Mouse (Mus musculus) midbrain, embryonic 11.5 days (tissue): ENCODE measurements at regions not wholly inside any gene's neighbourhood (a gene's known extent, or its start where the extent isn't known, plus 50 kb on each side); places are given as distances from the start of the nearest gene placed in this dataset.

Source experiments
- ATAC-seq: fragments of 200-750 bp; cut with Nextera tagmentation; 2 replicates; pipeline ENCODE4 v1.8.0; 2017; ENCODE audit warnings: moderate TSS enrichment, moderate library complexity; ENCODE audit not compliant: low FRiP score
- DNase-seq: peaks from one replicate; pipeline ENCODE4 v3.0.0; 2015; ENCODE audit warnings: low spot score; ENCODE audit errors: missing footprints
- H3K27ac ChIP-seq: fragments of 300-500 bp; sonication (generic); 2 replicates; pipeline ENCODE4 v1.5.1; 2014; ENCODE audit warnings: low read depth, low read length
- H3K27me3 ChIP-seq: fragments of 300-500 bp; sonication (generic); 2 replicates; pipeline ENCODE4 v1.6.1; 2014; ENCODE audit warnings: mild to moderate bottlenecking, low read length, moderate library complexity, mixed read lengths; ENCODE audit not compliant: control insufficient read depth, insufficient read depth
- H3K36me3 ChIP-seq: fragments of 300-500 bp; sonication (generic); 2 replicates; pipeline ENCODE4 v1.6.1; 2014; ENCODE audit warnings: mild to moderate bottlenecking, low read length, moderate library complexity, mixed read lengths; ENCODE audit not compliant: control insufficient read depth, insufficient read depth
- H3K4me1 ChIP-seq: fragments of 300-500 bp; sonication (generic); 2 replicates; pipeline ENCODE4 v1.6.1; 2014; ENCODE audit warnings: low read length; ENCODE audit not compliant: control insufficient read depth, insufficient read depth
- H3K4me2 ChIP-seq: fragments of 300-500 bp; sonication (generic); 2 replicates; pipeline ENCODE4 v1.6.1; 2014; ENCODE audit warnings: mild to moderate bottlenecking, moderate library complexity
- H3K4me3 ChIP-seq: fragments of 300-500 bp; sonication (generic); 2 replicates; pipeline ENCODE4 v1.5.1; 2014; ENCODE audit warnings: low read depth, low read length
- H3K9ac ChIP-seq: fragments of 300-500 bp; sonication (generic); 2 replicates; pipeline ENCODE4 v1.6.1; 2014; ENCODE audit warnings: low read length
- H3K9me3 ChIP-seq: fragments of 300-500 bp; sonication (generic); 2 replicates; pipeline ENCODE4 v1.6.1; 2016; ENCODE audit warnings: low read length; ENCODE audit not compliant: control insufficient read depth
- WGBS: fragments of 180-500 bp; shearing (Covaris S2); extraction: QIAGEN DNeasy Blood & Tissue Kit; methylation state at CpG from one replicate; pipeline ENCODE4 v1.1.7; 2014; 5-methylcytosine and 5-hydroxymethylcytosine counted together

- H3K9ac ChIP-seq = no peak overlapping the region
- H3K4me2 ChIP-seq = no peak overlapping the region
- H3K27ac ChIP-seq = no peak overlapping the region
- ATAC-seq (no peak), DNase-seq (no peak)
- no peak overlapping the region for H3K4me3 ChIP-seq
- no peaks in the 10 kb centered on the region for H3K27me3 ChIP-seq
- no peaks in the 10 kb centered on the region for H3K4me1 ChIP-seq
- H3K9me3 ChIP-seq = no peaks in the 10 kb centered on the region
- 98% methylated on average over 4 of the region's 4 CpGs for WGBS
- H3K36me3 ChIP-seq = no peaks in the 10 kb centered on the region
Observed at GRCm38 (mm10) chr6:50972268-50972667, 318.0 kb upstream of the Npvf start.

- no peak for ATAC-seq
- no peaks in the 10 kb centered on the region for H3K27me3 ChIP-seq
Observed at GRCm38 (mm10) chr6:50973231-50973654, 319.0 kb upstream of the Npvf start.

GRCm38 (mm10) chr6:50973815-50974214 lies 319.6 kb upstream of the Npvf start:
- no peak overlapping the region for H3K27ac ChIP-seq
- no peak overlapping the region for H3K4me3 ChIP-seq
- H3K4me2 ChIP-seq = no peak overlapping the region
- H3K9me3 ChIP-seq = no peaks in the 10 kb centered on the region
- no peaks in the 10 kb centered on the region for H3K27me3 ChIP-seq
- no peak for ATAC-seq
- H3K4me1 ChIP-seq = no peaks in the 10 kb centered on the region
- no peak overlapping the region for H3K9ac ChIP-seq
- no peak for DNase-seq
- no peaks in the 10 kb centered on the region for H3K36me3 ChIP-seq

More at GRCm38 (mm10) chr6:50973231-50973654, 319.0 kb upstream of the Npvf start:
- Histone ChIP-seq H3K4me3 (no peak overlapping the region), H3K9me3 (no peaks in the 10 kb centered on the region), H3K27ac (no peak overlapping the region), H3K9ac (no peak overlapping the region), H3K36me3 (no peaks in the 10 kb centered on the region), H3K4me2 (no peak overlapping the region), H3K4me1 (no peaks in the 10 kb centered on the region)
- WGBS = 93% methylated on average over 2 of the region's 2 CpGs
- DNase-seq = no peak

GRCm38 (mm10) chr6:50974961-50975360 lies 320.7 kb upstream of the Npvf start:
- Histone ChIP-seq H3K27ac (no peak overlapping the region), H3K4me3 (no peak overlapping the region), H3K36me3 (no peaks in the 10 kb centered on the region), H3K9me3 (no peaks in the 10 kb centered on the region), H3K4me2 (no peak overlapping the region), H3K4me1 (no peaks in the 10 kb centered on the region), H3K27me3 (no peaks in the 10 kb centered on the region), H3K9ac (no peak overlapping the region)
- ATAC-seq = no peak
- 12% methylated on average over 1 of the region's 1 CpGs for WGBS
- no peak for DNase-seq

GRCm38 (mm10) chr6:50976973-50977372 lies 322.7 kb upstream of the Npvf start:
- ATAC-seq (no peak), DNase-seq (no peak)
- peaks cover 7% of the 10 kb centered on the region for H3K4me1 ChIP-seq
- no peak overlapping the region for H3K4me3 ChIP-seq
- no peaks in the 10 kb centered on the region for H3K9me3 ChIP-seq
- H3K27ac ChIP-seq = no peak overlapping the region
- no peaks in the 10 kb centered on the region; the same call in 1 of the 2 replicates for H3K27me3 ChIP-seq
- no peaks in the 10 kb centered on the region for H3K36me3 ChIP-seq
- no peak overlapping the region for H3K4me2 ChIP-seq
- 63% methylated on average over 7 of the region's 7 CpGs for WGBS
- H3K9ac ChIP-seq = no peak overlapping the region

- ATAC-seq (no peak), DNase-seq (no peak)
- Histone ChIP-seq H3K36me3 (no peaks in the 10 kb centered on the region), H3K9me3 (no peaks in the 10 kb centered on the region), H3K27me3 (no peaks in the 10 kb centered on the region; the same call in 1 of the 2 replicates), H3K9ac (no peak overlapping the region), H3K27ac (no peak overlapping the region), H3K4me3 (no peak overlapping the region), H3K4me2 (no peak overlapping the region), H3K4me1 (peaks cover 7% of the 10 kb centered on the region)
- WGBS = 50% methylated on average over 8 of the region's 8 CpGs
Observed at GRCm38 (mm10) chr6:50977381-50977780, 323.1 kb upstream of the Npvf start.

- DNase-seq (no peak), ATAC-seq (no peak)
- Histone ChIP-seq H3K27ac (no peak overlapping the region), H3K4me3 (no peak overlapping the region), H3K36me3 (no peaks in the 10 kb centered on the region), H3K27me3 (no peaks in the 10 kb centered on the region; the same call in 1 of the 2 replicates), H3K4me2 (no peak overlapping the region), H3K9me3 (no peaks in the 10 kb centered on the region), H3K9ac (no peak overlapping the region), H3K4me1 (peaks cover 7% of the 10 kb centered on the region)
- WGBS = 71% methylated on average over 4 of the region's 4 CpGs
Observed at GRCm38 (mm10) chr6:50978016-50978415, 323.8 kb upstream of the Npvf start.

GRCm38 (mm10) chr6:50978571-50978970 lies 324.3 kb upstream of the Npvf start:
- no peak for ATAC-seq
- WGBS = 33% methylated on average over 3 of the region's 3 CpGs

GRCm38 (mm10) chr6:50979764-50980163 lies 325.5 kb upstream of the Npvf start:
- H3K9me3 ChIP-seq = no peaks in the 10 kb centered on the region
- no peak overlapping the region for H3K4me2 ChIP-seq
- no peak overlapping the region for H3K9ac ChIP-seq
- ATAC-seq = no peak
- no peak overlapping the region for H3K27ac ChIP-seq
- H3K4me3 ChIP-seq = no peak overlapping the region
- no peaks in the 10 kb centered on the region; the same call in 1 of the 2 replicates for H3K27me3 ChIP-seq
- no peaks in the 10 kb centered on the region for H3K36me3 ChIP-seq
- no peak for DNase-seq
- WGBS = 80% methylated on average over 1 of the region's 1 CpGs
- peaks cover 21% of the 10 kb centered on the region for H3K4me1 ChIP-seq

More at GRCm38 (mm10) chr6:50978571-50978970, 324.3 kb upstream of the Npvf start:
- no peak overlapping the region for H3K4me2 ChIP-seq
- no peak for DNase-seq
- no peak overlapping the region for H3K4me3 ChIP-seq
- no peaks in the 10 kb centered on the region for H3K9me3 ChIP-seq
- no peak overlapping the region for H3K9ac ChIP-seq
- H3K27me3 ChIP-seq = no peaks in the 10 kb centered on the region; the same call in 1 of the 2 replicates
- H3K36me3 ChIP-seq = no peaks in the 10 kb centered on the region
- no peak overlapping the region for H3K27ac ChIP-seq
- peaks cover 10% of the 10 kb centered on the region for H3K4me1 ChIP-seq
